Mouse (Mus musculus): ENCODE data around the gene Rps19bp1. TPM values are rescaled to one million over a fixed set of nuclear protein-coding genes. Genes with fewer than 3 reads are reported as not detected.
A peak's percentile ranks its signal among the peaks of the same experiment; 100 is the strongest.

The Rps19bp1 gene
- total RNA-seq (2021): 10 to 100 TPM in 1 of 2 experiments, 1 to 10 TPM in 1; 9.9 to 11.2 TPM
- long read RNA-seq, experiment 1, transcript Rps19bp1-201 (4 exons, 838 nt): major isoform, 56 of 60 reads
- long read RNA-seq, experiment 1, partial matches to known transcripts: 1 of 60 reads
- long read RNA-seq, experiment 1, other reads (novel, unspliced or antisense): 3 of 60 reads
- long read RNA-seq, experiment 2, transcript Rps19bp1-201 (4 exons, 838 nt): major isoform, 18 of 20 reads
- long read RNA-seq, experiment 2, partial matches to known transcripts: 0 of 20 reads
- long read RNA-seq, experiment 2, other reads (novel, unspliced or antisense): 2 of 20 reads

DNA sequence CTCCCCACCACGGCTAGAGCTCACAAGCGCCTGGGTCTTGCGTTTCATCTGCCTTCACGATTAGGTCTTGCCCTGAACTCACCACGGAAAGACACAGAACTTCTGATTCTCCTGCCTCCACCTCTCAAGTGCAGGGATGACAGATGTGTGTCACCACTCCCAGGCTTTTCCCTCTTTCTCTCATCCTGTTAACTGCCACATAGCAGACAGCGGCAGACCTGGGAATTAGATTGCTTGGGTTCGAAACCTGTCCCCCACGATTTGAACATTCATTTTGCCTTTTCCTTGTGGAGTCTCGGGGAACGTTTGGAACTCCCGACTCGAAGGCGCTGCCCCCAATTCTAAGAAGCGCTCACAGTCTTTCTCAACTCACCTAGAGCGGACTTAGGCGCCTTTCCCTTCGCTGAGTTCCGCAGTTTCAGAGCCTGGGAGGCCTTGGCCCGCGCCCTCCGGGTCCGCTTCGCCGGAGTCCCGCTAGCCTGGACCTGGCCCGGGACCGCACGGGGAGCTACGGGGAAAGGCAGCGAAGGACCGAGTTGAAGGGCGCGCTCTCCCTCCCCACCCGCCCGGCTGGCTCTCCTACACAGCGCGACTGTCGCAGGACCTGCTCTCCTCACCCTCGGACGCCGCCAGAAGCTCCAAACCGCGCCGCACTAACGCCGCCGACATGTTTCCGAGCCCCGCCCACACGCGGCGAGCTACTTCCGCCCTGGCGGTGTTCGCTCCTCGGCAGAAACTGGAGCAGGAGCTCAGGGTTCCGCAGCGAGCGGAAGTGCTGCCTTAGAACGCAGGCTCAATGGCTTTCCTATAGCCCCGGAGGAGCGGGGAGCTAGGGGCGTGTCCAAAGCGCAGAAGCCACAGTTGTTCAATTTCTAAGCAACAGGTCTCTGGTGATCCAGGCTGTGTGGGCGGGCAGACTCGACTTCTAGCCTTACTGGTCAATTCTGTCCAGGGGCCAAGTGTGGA is at the start of gene Rps19bp1:
TSS of gene Rps19bp1 (minus strand) at position 706 of the 966 bp plus-strand sequence.
- peak; percentile 84 for DNase-seq

DNA sequence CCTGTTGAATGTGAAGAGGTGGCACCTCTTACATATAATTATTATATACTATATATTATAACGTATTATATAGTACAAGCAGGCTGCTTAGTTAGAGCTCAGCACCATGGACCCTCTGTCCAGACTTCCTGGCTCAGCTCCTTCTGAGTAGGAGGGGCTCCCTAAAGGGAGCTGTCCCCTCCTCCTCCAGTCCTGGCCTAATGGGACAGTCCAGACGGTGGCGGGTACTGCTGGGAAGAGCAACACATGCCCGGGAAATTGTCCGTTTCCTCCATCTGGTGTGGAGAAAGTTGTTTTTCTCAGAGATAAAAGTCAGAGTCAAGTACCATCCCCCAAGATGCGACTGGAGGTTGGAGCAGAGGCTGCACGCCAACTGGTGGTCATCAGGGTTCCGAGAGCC is 42.0 kb upstream of the Rps19bp1 start:
- no peak for DNase-seq

- DNase-seq: no peak
Measured at GRCm38 (mm10) chr15:80304188-80304587, 40.1 kb upstream of the Rps19bp1 start.

- no peak for DNase-seq
Measured at GRCm38 (mm10) chr15:80303779-80304178, 39.7 kb upstream of the Rps19bp1 start.

DNA sequence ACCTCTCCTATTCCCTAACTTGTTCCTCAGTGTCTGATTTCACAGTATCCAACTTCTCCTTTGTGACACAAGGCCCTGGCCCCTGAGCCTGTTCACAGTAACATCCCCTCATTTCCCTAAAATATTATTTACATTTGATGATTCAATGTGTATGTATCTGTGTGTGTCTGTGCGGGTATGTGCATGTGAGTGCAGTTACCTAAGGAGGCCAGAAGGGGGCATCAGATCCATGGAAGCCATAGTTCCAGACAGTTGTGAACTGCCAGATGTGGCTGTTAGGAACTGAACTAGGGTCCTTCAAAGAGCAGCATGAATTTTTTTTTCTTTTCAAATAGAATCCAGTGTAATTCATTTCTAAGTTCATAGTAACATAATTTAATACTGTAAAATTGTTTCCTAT is 33.0 kb upstream of the Rps19bp1 start:
- no peak for DNase-seq

DNA sequence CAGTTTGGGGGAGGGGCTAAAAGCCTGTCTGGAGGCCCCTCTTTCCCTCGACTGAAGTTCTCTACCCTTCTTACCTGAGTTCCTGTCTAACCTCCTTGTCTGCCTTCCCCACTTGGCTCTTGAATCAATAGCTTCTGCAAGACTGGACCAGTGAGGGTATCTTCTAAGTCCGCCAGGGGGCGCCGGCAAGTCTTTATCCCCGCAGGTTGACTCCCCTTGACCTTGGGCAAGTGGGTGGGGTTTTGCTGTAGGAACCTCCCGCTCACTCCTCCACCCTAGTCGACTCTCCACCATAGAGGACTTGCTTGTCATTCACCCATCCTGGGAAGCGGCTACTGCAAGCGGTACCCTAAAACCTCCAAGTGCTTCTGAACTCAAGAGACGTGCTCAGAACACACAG is 25.3 kb upstream of the Rps19bp1 start:
- peak; percentile 14 for DNase-seq

GRCm38 (mm10) chr15:80288036-80288435 is 23.9 kb upstream of the Rps19bp1 start:
- DNase-seq: no peak

DNA sequence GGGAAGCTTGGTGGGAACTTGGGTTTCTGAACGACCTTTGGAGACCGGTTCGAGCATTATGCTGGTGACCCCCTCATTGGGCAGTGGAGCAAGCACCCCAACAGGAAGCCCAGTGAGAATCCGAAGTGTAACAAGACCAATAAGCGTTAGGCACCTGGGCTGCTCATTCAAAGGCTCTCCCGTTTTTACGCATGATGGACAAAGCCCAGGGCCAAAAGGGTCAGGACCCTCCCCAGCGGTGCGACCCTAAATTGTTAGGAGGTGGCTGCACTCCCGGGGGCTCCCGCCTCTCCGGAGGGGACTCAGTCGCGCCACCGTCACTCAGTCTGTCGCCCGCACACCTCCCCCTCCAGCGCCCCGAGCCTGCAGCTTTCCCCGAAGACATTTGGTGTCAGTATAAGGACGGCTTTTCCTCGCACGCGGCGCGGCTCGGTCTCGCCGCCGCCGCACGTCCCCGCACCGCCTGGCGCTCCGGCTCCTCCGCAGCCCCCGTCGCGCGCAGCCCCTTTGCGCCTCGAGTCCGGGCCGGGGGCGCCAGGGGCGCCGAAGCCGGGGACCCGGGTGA is 22.8 kb upstream of the Rps19bp1 start, which contains the start of gene Cacna1i:
TSS of gene Cacna1i (plus strand) at position 388 of the 565 bp plus-strand sequence.
- DNase-seq: no peak

DNA sequence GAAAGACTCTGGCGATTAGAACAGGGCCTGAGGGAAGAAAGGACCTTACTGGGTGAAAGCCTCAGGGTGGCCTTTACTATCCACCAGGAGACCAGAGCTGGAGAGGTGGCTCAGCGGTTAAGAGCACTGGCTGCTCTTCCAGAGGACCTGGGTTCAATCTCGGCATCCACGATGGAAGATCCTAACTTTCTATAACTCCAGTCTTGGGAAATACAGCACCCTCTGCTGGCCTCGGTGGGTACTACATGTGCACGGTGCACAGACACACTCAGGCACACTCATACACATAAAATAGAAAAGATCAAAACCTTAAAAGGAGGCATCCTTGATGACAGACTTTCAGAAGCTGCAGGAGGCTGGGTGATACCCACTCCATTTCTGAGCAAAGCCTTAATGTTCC is 16.5 kb upstream of the Rps19bp1 start:
- no peak for DNase-seq

GRCm38 (mm10) chr15:80279053-80279452 is 14.9 kb upstream of the Rps19bp1 start:
- no peak for DNase-seq

DNA sequence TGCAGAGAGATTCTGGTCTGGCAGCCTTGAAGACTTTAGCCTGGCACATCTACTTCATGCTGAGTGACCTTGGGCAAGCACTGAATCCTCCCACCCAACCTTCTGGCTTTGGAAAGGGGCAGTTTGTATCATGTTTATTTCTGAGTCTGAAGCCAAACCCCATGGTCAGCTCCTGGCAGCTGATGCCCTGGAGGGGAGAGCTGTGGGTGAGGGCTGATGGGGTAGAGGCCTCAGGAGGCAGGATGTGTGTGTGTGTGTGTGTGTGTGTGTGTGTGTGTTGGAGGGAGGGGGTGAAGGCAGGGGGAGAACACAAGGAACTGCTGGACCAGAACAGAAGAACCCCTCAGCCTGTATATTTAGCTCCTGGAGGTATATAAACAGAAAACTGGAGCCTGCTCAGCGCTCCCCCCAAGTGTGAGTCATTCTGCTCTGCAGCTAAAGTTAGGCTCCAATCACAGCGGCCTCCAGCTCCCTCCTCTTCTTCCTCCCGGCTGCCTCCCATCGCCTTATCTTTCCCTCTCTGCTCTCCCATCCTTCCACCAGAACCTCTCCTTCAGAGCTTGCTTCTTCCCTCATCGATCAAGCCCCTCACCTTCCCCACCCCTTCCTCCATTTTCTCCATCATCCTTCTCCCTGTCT is 14.1 kb upstream of the Rps19bp1 start:
- DNase-seq: no peak

DNA sequence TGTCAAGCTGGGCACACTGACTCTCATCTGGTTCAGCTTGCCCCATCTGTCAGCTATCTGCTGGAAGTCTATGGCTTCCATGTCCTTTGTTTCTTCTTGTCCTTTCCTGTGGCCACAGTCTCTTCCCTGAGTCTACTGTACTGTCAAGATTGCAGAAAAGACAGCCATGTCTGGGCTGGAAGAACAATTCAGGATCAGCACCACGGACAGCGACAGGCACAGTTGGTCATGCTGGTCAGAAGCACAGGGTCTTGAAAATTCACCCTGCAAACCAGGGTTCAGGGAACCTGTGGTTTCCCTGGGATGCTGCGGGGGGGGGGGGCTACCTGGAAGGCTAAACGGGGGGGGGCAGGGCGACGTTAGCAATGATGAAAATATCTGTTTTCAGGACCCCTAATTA is 13.5 kb upstream of the Rps19bp1 start:
- DNase-seq: no peak

DNA sequence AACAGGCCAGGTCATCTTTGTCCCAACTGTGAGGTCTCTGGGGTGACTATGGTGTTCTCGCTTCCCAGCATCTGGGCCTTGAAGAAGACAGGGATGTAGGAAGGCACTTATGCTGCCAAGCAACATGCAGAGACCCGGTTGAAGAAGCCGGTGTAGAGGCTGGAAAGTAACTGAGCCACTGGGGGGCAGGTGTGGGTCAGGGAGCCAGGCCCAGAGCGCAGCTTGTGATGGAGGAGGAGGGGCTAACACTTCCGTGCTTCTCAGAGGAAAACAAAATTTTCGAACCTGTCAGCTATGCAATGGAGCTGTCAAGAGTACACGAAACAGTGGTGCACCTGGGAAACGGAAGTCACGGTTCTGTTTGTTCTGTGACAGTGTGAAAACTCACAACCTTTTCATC is 13.0 kb upstream of the Rps19bp1 start:
- DNase-seq: no peak

DNA sequence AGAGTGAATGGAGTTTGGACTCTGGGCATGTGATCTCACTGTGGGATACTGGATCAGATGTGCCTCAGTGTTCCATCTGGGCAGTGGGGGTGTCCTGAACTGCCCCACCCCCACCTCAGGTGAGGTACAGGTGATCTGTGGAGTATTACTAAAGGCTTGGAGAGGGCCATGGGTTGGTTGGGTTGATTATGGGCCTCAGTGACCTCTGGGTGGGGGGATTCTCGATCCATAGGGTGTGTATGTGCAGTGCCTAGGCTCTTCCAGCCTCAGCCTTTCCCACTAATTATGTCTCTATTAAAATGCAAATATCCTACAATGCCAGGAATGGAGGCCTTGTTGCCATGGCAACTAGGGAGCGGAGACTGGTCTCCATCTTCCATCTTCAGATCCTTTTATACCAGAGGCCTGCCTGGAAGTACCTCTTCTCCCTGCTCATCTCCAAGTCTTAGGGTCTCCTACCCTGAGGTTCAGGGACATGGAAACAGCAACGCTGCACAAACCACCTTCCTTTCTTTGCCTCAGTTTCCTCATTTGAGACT is 7.8 kb upstream of the Rps19bp1 start:
- DNase-seq: no peak

- no peak for DNase-seq
Measured at GRCm38 (mm10) chr15:80266281-80266680, 2.2 kb upstream of the Rps19bp1 start.

DNA sequence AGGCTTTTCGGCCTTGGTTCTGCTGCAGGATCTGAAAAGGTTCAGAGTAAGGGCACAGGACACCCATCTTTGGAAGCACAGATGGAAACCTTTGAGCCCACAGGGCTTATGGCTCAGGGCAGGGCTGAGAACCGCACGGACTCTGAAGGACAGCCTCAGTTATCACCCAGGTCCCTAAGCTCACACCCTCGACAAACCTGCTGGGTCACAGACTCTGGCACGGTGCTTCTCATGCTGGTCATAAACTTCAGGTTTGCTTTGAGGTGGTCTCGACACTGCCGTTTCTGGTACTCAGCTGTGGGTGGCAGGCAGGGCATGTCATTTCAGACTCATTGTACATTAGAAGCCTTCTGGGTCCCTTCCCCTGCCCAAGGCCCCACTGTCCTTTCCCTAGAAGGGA is 3.0 kb downstream of the Rps19bp1 start:
- no peak for DNase-seq

DNA sequence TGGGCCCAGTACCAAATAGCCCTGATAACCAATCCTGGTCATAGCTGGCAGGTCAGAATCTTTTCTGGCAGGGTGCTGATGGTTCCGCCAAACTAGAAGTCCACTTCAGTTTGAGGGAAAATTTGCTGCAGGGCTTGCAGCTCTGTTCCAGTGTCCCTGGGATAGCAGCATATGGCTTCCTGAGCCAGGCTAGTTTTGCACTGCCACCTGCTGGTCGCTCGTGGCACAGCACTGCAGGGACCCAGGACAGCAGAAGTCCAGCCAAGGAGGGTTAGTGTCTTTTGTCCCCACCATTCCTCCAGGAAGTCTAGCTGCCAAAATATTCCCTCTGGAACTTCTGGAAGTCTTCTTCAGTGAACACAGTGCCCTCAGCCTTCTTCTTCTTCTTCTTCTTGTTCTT is 3.4 kb downstream of the Rps19bp1 start:
- peak; percentile 63 for DNase-seq

DNA sequence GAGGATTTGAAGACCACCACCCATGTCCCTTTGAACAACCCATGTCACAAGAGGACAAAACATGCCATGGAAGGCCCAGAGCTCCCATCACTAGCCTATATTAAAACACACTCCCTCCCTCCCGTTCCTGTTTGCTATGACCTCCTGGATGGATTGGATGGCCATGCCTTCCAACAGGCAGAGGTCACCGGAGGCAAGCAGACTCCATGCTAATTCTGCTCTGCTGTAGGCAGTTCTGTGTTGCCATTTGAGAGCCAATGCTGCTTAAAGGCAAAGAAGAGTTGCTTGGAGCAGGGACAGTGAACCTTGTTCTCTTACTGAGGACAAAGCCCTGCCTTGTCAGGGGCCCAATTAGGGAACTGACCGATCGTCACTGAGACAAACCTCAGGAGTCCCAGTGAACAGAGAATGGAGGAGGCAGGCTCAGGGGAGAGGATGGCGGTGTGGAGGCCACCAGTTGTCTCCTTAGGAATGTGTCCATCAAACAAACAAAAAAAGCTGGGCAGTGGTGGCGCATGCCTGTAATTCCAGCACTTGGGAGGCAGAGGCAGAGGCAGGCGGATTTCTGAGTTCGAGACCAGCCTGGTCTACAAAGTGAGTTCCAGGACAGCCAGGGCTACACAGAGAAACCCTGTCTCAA is 4.6 kb downstream of the Rps19bp1 start:
- no peak for DNase-seq

- DNase-seq: no peak
Measured at GRCm38 (mm10) chr15:80258240-80259170, 5.6 kb downstream of the Rps19bp1 start.

DNA sequence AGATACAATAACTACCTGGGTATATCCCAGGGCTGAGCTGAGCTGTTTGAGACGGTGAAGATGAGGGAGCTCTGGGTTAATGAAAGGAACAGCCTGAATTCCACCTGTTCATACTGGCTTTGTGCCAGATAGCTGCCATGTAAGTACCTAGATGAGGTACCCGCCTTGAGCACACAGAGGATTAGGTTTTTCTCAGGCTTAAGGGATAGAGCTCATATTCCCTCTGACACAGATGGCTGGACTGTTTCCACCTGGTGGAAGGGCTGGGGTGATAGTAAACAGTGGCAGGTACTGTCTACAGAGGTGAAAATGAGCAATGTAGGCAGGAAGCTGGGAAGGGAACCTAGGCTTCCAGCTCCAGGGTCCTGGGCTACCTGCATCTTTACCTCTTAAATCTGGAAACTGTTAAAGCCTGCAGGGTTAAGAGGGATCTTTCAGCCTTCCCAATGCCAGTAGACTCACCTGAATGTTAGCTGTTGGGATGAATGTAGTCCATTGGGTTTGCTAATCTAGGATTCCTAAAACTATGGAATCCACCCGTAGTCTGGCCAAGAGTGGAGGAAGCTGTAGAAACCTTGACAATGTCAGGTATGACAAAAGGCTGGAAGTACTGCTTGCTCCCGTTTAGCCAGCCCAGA is 6.4 kb downstream of the Rps19bp1 start:
- DNase-seq: no peak
